Mouse (Mus musculus) heart, embryonic 14.5 days (tissue): Measurements from ENCODE around the gene Prr29. TPM values are rescaled to one million over a fixed set of nuclear protein-coding genes. Genes with fewer than 3 reads are reported as not detected.
A peak's percentile ranks its signal among the peaks of the same experiment; 100 is the strongest.

Source experiments
- ATAC-seq: fragments of 200-750 bp; cut with Nextera tagmentation; 2 replicates; pipeline ENCODE4 v1.8.0; 2017; ENCODE audit warnings: low read depth, moderate TSS enrichment; ENCODE audit not compliant: insufficient number of reproducible peaks, insufficient read depth, low FRiP score
- H3K27ac ChIP-seq, 2 experiments: fragments of 200-500 bp in 1 of 2; fragments of 300-500 bp in 1 of 2; sonication (generic) in 1 of 2; replicated peaks in 1 of 2; 2 replicates each; pipeline ENCODE4 v1.5.1; 2012 to 2014; ENCODE audit warnings: low read depth in 2 of 2, low read length in 2 of 2, control low read depth in 1 of 2, mild to moderate bottlenecking in 1 of 2, mixed read lengths in 1 of 2; ENCODE audit not compliant: control insufficient read depth in 1 of 2, insufficient read depth in 1 of 2
- H3K27me3 ChIP-seq: fragments of 300-500 bp; sonication (generic); 2 replicates; pipeline ENCODE4 v1.6.1; 2014; ENCODE audit warnings: mild to moderate bottlenecking, low read length, control low read depth; ENCODE audit not compliant: control insufficient read depth, insufficient read depth
- H3K36me3 ChIP-seq: fragments of 300-500 bp; sonication (generic); 2 replicates; pipeline ENCODE4 v1.6.1; 2014; ENCODE audit warnings: mild to moderate bottlenecking, control low read depth, low read length, mixed read lengths; ENCODE audit not compliant: control insufficient read depth, insufficient read depth
- H3K4me1 ChIP-seq, 2 experiments: fragments of 200-500 bp in 1 of 2; fragments of 300-500 bp in 1 of 2; sonication (generic) in 1 of 2; 2 replicates each; pipeline ENCODE4 v1.6.1; 2012 to 2014; ENCODE audit warnings: low read length in 2 of 2, control low read depth in 1 of 2, mixed read lengths in 1 of 2; ENCODE audit not compliant: control insufficient read depth in 2 of 2, insufficient read depth in 2 of 2
- H3K4me2 ChIP-seq: fragments of 300-500 bp; sonication (generic); 2 replicates; pipeline ENCODE4 v1.6.1; 2014; ENCODE audit warnings: mild to moderate bottlenecking, low read length
- H3K4me3 ChIP-seq, 2 experiments: fragments of 200-500 bp in 1 of 2; fragments of 300-500 bp in 1 of 2; sonication (generic) in 1 of 2; 2 replicates each; pipeline ENCODE4 v1.5.1; 2012 to 2014; ENCODE audit warnings: low read length in 2 of 2, mild to moderate bottlenecking in 2 of 2, control low read depth in 1 of 2, low read depth in 1 of 2, moderate library complexity in 1 of 2; ENCODE audit not compliant: control insufficient read depth in 1 of 2, insufficient read depth in 1 of 2
- H3K9ac ChIP-seq: fragments of 300-500 bp; sonication (generic); 2 replicates; pipeline ENCODE4 v1.6.1; 2014; ENCODE audit warnings: mild to moderate bottlenecking, low read length
- H3K9me3 ChIP-seq: fragments of 300-500 bp; sonication (generic); 2 replicates; pipeline ENCODE4 v1.6.1; 2016; ENCODE audit warnings: low read length, control low read depth; ENCODE audit not compliant: control insufficient read depth
- WGBS: fragments of 180-500 bp; shearing (Covaris S2); extraction: QIAGEN DNeasy Blood & Tissue Kit; methylation state at CpG from one replicate; pipeline ENCODE4 v1.1.7; 2014; 5-methylcytosine and 5-hydroxymethylcytosine counted together
- polyA plus RNA-seq: library from polyadenylated mRNA; unstranded; fragments of >200 nt; fragmentation: Nextera tagmentation; extraction: Ambion mirVana; gene quantifications from 2 replicates; pipeline ENCODE4 v1.2.1, GENCODE M21; 2014

The Prr29 gene
- polyA plus RNA-seq, 1 experiment from 2014 or later, result 0.35 TPM

DNA sequence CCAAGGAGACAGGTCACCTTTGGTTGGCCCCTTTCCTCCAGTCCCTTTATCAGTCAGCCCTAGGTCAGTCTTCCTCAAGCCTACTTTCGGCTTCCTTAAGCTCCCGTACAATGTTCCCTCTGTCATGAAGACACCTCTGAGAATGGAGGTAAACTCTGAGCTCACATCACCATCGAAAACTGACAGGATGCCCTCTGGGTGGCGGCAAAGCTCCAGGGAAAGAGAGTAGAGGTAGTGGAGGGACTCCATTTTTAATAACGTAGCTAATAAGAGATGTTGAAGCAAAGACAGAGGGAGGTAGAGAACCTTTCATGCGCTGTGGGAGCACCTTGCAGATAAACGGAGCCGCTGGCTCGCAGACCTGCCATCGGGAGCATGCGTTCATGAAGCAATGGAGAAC, 15.7 kb downstream of the Prr29 start:
- 63% methylated on average over 11 of the region's 11 CpGs for WGBS
- Histone ChIP-seq H3K4me1 (peaks cover 7 to 10% of the 10 kb centered on the region in 2 experiments; a peak in 3 of 4 replicates), H3K27me3 (no peaks in the 10 kb centered on the region), H3K9me3 (no peaks in the 10 kb centered on the region), H3K36me3 (peaks cover 15% of the 10 kb centered on the region), H3K4me2 (peak overlapping the region; percentile 55), H3K27ac (peak overlapping the region; percentile 81 to 85), H3K9ac (peak overlapping the region; percentile 71), H3K4me3 (peak overlapping the region; percentile 33 to 44)
- no peak for ATAC-seq

DNA sequence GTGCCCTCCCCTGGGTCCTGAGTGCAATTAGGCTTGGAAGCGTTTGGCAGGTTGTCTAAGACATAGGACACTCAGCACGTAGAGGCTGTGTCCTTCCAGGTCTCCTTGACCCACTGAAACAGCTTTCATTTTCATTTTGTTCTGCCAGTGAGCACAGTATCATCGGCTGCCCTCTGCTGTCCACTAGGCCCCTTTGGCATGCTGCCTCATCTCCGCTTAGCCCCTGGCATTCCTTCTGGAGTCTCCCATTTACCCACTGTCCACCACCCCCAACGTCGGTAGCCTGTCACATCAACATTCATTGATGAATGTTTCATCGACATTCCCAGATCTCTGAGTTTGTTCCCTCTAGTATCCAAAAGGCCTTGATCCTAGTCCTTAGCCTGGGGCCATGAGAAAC, 16.6 kb downstream of the Prr29 start:
- 53% methylated on average over 7 of the region's 7 CpGs for WGBS
- Histone ChIP-seq H3K36me3 (peaks cover 13% of the 10 kb centered on the region), H3K4me1 (peaks cover 7 to 10% of the 10 kb centered on the region in 2 experiments; a peak in 3 of 4 replicates), H3K4me3 (peak overlapping the region; percentile 33 to 44), H3K27ac (peak overlapping the region; percentile 81 to 85), H3K9ac (peak overlapping the region; percentile 71), H3K9me3 (no peaks in the 10 kb centered on the region), H3K4me2 (peak overlapping the region; percentile 55), H3K27me3 (no peaks in the 10 kb centered on the region)
- no peak for ATAC-seq

DNA sequence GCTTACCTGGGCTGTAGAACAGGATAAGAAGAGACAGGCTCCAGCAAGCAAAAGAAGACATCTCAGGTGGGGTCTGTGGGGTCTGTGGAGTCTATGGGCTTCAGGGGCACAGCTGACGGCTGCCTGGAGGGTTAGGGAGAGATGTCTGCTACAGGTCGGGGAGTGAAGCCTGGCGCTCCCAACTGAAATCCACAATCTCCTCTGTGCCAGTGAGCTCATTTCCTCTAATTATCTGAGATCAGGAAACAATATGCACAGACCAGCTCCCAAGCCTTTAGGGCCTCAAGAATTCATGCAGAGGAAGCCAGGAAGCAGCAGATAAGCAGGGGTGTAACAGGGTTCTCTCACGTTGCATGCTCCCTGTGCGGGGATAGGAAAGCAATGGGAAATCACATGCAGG, 17.2 kb downstream of the Prr29 start:
- 48% methylated on average over 5 of the region's 5 CpGs for WGBS
- ATAC-seq, result peak; percentile 75
- Histone ChIP-seq H3K4me2 (peak overlapping the region; percentile 55), H3K27ac (peak overlapping the region; percentile 81 to 85), H3K9ac (peak overlapping the region; percentile 71), H3K27me3 (no peaks in the 10 kb centered on the region), H3K9me3 (no peaks in the 10 kb centered on the region), H3K4me1 (peaks cover 8 to 10% of the 10 kb centered on the region in 2 experiments; a peak in 3 of 4 replicates), H3K4me3 (peak overlapping the region; percentile 33 to 44), H3K36me3 (peaks cover 9% of the 10 kb centered on the region)

DNA sequence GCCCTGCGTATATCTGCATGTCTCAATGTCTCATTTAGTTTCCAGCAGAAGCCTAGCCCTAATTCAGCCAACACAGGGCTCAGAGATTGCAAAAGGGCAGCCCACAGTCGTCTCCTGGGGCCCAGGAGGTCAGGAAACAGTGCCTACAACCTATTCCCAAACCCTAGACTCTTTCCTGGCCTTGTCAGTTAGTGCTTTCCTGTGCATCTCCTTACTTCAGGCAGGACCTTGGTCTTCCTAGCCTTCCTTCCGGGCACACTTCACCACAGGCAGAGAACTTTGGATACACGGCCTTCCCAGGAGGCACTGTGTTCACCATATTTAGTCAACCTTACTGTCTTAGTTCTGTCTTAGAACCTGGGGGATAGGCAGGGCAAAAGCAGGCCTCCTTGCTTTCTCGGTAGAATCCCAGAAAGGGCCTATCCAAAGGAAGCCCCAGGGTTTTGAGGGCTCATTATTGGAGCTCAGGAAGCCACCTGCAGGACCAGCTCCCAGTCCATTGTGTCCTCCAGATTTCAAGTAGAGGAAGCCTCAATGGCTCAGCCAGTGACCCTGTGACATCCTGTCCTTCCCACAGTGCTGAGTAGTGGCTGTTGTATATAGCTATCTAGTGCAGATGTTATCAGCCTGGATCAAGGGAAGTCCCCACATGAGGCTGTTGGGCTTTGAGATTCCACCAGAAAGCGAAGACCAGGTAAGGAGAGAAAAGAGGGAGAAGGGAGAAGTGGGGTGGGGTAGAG, 17.9 kb downstream of the Prr29 start:
- Histone ChIP-seq H3K4me1 (peaks cover 10 to 13% of the 10 kb centered on the region in 2 experiments; a peak in 3 of 4 replicates), H3K9me3 (no peaks in the 10 kb centered on the region), H3K27me3 (no peaks in the 10 kb centered on the region), H3K36me3 (peaks cover 8% of the 10 kb centered on the region), H3K4me3 (no peak overlapping the region), H3K4me2 (0 out of 2 replicates have a peak overlapping the region, but pooled peaks have one; percentile 8), H3K27ac (peak overlapping the region; percentile 81 to 85), H3K9ac (no peak overlapping the region)
- WGBS, result 61% methylated on average over 6 of the region's 6 CpGs
- no peak for ATAC-seq

DNA sequence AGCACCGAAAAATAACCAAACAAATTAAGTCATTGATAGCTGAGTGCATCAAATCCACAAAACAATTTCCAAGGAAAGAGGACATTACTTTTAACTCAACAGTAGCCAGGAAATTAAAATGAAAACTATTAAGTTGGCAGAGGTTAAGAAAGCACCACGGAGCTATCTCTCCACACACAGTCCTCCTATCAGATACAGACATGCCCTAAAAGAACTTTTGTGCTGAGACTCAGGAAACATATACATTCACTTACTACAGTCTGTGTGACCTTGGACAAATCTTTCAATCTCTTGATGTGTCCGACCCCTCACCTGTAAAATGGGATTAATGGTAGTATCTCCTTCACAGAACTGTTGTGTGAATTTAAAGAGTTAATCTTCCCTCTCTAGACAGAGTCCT, 21.1 kb downstream of the Prr29 start:
- Histone ChIP-seq H3K27me3 (no peaks in the 10 kb centered on the region), H3K36me3 (no peaks in the 10 kb centered on the region), H3K9ac (no peak overlapping the region), H3K9me3 (no peaks in the 10 kb centered on the region), H3K4me2 (no peak overlapping the region), H3K4me3 (no peak overlapping the region), H3K4me1 (peaks cover 13 to 15% of the 10 kb centered on the region in 2 experiments), H3K27ac (no peak overlapping the region)
- no peak for ATAC-seq
- WGBS, result 75% methylated on average over 3 of the region's 3 CpGs

DNA sequence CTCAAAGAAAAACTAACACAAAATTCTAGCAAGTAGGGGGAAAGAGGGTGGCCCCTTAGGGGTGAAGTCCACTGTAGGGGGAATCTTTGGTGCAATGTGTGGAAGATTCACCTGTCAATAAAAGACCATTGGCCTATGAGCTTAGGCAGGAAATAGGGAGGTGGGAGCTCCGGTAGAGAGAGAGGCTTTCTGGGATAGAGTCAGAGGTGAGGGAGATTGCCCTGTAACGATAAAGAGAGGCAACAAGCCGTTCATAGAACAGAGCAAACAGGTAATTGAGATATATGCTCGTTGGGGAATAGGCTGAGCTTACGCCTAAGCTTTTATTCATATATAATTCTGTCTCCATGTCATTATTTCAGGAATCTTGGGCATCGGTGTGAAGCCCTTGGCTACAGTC, 21.7 kb downstream of the Prr29 start:
- no peak for ATAC-seq
- Histone ChIP-seq H3K27ac (no peak overlapping the region), H3K4me2 (no peak overlapping the region), H3K9me3 (no peaks in the 10 kb centered on the region), H3K36me3 (no peaks in the 10 kb centered on the region), H3K4me3 (no peak overlapping the region), H3K9ac (no peak overlapping the region), H3K27me3 (no peaks in the 10 kb centered on the region), H3K4me1 (peaks cover 10 to 15% of the 10 kb centered on the region in 2 experiments)
- WGBS, result 66% methylated on average over 6 of the region's 6 CpGs

DNA sequence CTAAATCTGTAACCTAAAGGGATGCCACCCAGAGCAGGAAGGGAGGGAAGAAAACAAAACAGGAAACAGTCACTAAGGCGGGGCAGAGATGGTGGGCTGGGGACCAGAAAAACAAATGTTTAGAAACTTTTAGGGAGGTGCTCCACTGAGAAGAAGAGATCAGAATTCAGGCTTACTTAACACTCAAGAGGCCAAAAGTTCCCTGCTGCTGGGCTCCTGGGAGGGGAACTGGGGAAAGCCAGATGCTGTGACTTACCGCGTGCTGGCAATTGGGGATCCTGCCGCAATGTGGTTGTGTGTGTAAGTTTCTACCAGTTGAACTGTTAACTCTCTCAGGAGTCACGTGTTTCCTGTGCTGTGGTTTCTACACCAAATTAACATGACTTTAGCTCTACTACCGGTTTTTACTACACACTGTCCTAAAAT, 22.5 kb downstream of the Prr29 start, which contains the start of gene Icam2:
TSS of gene Icam2 (minus strand) at position 285 of the 426 bp plus-strand sequence.
- H3K9ac ChIP-seq, result no peak within 1 kb of the TSS
- H3K27me3 ChIP-seq, result no peaks in the 10 kb centered on the region
- no peaks in the 10 kb centered on the region for H3K9me3 ChIP-seq
- no peak within 1 kb of the TSS for H3K4me3 ChIP-seq
- H3K36me3 ChIP-seq, result no peaks in the 10 kb centered on the region
- no peak for ATAC-seq
- H3K27ac ChIP-seq, result peak within 1 kb of the TSS; percentile 46 to 48; a peak in 2 of 4 replicates
- peaks cover 9 to 12% of the 10 kb centered on the region in 2 experiments for H3K4me1 ChIP-seq
- 54% methylated on average over 6 of the region's 6 CpGs for WGBS
- no peak within 1 kb of the TSS for H3K4me2 ChIP-seq
